Mouse (Mus musculus) frontal cortex, postnatal 25 days (tissue): ENCODE data around the gene Cmtm6.

Source experiments
- DNase-seq, 2 experiments: peaks; one replicate each; pipeline ENCODE4 v3.0.0; 2022; ENCODE audit warnings: low spot score in 2 of 2

Cmtm6 gene

DNA sequence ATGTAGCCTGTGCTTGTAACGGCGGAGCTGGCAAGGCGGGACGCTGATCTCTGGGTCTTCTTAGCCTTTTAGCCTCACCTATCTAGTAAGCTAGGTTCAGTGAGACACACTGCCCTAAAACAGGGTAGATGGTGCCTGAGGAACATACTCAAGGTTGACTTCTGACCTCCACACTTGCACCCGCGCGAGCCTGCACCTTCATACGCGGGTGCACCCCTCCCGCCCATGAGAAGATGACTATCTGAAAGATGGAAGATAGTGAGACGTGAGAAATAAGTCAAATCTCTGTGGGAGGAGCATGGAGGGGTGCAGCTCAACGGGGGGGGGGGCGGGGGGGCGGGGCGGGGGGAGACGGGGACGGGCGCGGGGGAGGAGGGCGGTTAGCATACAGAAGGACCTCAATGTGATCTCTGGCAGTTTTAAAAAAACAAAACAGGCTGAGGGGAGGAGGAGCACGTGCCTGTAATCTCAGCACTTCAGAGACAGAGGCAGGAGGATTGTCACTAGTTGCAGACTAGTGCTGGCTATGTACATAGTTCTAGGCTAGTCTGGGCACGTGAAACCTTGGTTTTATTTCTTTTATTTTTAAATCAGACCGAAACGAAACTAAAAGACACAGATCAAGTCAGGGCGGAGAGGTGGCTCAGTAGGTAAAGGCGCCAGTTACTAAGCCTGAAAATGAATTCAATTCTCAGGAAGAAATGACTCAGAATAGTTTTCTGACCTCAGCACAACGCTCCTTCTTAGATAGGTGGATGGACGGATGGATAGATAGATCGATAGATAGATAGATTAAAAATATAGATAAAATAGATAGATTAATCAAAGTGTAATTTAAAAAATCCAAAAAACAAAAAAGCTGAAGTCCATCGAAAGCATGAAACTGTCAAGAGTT is 758 bp upstream of the Cmtm6 start:
- no peak for DNase-seq

DNA sequence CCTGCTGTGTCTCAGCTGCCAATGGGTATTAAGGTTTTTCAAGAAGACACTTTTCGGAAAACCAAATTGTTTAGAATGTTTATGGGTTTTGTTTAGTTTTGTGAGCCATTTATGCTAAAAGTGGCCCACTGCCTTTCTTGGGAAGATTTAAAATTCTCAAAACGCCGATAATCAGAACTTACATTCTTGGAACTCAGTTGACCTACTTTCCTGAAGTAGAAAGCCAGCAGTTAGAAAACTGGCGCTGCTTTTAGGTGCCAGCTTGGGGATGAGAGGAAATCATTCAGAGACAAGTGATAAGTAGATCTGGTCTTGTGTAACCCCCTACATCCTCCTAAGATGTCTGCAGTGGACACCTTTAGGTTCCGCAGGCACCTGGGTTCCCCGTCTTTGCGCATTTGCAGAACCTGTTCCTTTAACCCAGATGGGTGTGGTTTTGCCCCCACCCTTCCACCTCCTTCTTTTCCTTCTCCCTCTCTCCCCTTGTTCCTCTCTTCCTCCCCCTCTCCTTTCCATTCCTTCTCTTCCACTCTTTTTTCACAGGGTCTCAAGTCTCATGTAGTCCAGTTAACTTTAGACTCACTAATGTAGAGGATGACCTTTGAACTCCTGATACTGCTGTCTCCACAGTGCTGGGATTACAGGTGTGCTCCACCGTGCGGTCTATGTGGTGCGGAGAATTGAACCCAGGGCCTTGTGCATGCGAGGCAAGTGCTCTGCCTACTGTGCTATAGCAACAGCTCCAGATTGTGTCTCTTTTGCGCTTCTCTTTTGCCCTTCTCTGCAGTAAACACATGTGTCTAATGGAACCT is 1.2 kb downstream of the Cmtm6 start:
- DNase-seq, result no peak

DNA sequence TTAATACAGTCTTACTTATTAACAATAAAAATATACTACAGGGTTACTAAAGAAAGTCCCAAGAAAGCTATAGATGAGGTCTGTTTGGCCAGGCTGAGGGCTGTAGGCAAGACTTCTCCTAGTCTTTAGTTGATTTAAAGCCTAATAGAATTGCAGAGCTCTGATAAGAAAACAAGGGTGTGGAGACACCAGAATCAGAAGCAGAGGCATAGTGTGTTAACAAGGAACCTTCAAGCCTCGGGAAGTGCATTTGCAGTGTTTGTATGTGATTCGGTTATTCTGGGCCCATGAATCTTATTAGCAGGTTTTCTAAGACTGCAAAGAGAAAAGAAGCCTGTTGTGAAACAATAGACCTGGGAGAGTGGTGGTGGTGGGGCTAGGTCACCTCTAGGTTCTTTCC is 2.3 kb downstream of the Cmtm6 start:
- DNase-seq, result no peak

DNA sequence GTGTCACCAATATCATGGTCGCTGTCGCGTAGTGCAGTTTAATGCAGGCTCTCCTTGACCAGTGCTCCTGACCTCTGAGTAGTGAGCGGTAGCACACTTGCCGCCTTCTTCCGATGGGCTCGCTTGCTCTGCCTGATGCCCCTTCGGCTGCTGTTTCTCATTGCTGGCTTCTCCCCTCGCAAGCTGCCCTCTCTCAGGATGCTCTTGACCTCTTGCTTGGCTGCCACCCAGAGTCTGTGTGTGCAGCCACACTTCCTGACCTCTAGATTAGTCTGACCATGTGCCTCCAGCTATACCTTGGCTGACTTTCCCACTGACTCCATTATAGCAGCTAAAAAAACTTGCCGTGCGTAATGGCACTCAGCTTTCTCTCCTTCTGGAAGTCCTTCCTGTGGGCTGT is 5.5 kb downstream of the Cmtm6 start:
- no peak for DNase-seq

DNA sequence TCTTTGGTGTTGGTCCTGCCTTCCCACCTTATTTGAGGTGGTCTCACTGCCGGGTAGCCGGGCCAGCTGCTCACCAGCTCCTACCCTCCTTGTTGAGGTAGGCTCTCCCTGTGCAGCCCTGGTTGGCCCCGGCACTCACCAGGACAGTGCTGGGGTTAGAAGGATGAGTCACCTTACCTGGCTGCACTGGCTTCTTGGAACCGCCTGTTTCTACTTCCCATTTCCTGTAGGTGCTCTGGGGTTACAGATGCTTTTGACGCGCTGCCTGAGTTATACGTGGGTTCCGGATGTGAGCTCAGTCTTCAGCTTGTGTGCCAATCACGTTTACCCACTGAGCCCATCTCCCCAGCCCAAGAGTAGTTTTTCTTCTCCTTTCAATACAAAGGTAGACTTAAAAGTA is 9.4 kb downstream of the Cmtm6 start:
- DNase-seq, result no peak

DNA sequence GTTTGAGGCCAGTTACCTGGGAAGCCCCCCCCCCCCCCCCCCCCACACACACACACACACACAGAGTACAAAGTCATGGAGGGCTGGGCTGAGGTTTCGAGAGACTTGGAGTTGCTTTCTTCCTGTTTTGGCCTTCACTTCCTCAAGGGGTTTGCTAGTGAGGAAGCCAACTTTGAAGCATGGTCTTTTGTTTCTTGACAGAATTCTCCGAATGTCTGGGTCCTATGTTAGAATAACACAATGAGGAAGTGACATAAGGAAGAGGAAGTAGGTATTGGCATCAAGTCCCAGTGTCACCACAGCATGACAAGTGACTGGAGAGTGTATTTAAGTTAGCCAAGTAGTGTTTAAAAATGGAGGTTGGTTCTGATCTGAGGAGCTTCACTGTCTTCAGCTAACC is 11.8 kb downstream of the Cmtm6 start:
- no peak for DNase-seq

DNA sequence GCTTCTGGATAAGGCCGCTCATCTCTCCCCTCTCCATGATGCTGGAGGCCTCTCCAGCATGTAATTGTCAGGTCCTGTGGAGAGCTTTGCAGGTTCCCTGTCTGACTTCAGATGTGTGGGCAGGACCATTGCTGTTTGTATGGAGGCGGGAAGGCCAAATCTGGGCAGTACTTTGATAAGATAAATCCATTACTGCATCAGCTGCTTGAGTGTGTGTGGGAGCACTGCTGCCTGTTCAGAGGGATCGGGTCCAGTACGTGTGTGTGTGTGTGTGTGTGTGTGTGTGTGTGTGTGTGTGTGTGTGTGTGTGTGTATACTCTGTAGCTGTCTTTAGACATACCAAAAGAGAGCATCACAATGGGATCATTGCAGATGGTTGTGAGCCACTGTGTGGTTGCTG is 14.2 kb downstream of the Cmtm6 start:
- DNase-seq, result no peak

DNA sequence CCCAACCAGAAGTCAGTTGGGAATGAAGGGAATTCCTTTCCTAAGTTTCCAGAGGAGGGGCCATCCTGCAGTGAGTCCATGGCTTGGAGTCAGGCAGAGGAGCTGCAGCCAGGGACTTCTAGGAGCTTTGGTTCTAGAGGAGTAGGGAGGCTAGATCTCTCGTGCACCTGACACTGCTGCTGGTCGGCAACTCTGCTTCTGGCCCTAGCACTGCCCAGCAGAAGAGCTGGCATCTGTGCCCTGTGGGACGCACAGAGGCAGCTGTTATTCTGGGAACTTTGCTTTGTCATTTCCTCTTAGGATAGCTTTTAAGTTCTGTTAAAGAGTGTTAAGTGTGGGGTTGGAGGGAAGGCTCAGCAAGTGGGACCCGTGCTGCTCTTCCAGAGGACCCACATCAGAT is 14.7 kb downstream of the Cmtm6 start:
- no peak for DNase-seq

DNA sequence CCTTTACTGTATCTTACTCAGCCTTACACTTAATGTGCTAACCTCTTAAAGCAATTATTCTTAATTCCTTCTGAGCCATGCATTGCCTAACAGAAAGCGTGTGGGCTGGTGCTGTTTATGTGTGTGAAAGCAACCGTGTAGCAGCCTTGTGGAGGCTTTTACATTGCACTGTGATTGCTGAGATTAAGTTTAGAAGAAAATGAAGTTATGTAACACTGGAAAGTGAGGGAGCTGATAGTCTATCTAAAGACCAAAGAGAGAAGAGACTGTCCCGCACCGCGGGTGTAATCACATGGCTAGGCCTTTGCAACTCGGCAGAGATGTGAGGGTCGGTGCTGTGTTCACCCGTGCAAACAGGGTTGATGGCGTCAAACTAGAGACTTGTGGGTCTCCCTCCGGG is 16.1 kb downstream of the Cmtm6 start:
- no peak for DNase-seq

DNA sequence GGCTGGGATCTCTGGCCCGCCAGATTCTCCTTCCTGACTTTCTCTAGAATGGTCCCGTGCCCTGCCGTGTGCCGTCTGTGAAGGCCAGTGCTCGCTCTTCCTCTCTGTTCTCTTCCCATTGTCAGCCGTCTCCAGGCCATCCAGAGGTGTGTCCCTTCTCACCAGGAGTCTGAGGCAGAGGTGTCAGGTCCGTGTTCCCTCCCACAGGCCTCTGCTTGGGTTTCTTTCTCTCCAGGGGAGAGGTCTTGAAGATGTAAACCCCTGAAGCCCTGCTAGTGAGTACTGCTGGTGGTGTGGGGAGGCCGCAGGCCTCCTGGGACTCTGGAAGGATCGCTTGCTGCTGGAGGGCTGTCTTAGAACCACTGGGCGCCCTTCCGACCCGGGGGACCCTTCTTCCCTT is 16.6 kb downstream of the Cmtm6 start:
- DNase-seq, result no peak

DNA sequence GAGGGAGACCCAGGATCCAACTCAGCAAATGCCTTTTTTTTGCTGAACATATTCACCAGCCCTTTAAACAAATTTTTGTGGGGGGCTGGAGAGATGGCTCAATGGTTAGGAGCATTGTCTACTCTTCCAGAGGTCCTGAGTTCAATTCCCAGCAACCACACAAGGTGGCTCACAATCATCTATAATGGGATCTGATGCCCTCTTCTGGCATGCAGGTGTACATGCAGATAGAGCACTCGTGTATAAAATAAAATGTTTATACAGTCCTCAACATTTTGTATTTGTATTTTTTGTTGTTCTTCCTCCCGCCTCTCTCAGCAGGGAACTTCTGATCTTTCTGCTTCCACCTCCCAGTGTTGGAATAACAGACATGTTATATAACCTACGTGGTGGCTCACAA is 20.7 kb downstream of the Cmtm6 start:
- DNase-seq, result no peak

DNA sequence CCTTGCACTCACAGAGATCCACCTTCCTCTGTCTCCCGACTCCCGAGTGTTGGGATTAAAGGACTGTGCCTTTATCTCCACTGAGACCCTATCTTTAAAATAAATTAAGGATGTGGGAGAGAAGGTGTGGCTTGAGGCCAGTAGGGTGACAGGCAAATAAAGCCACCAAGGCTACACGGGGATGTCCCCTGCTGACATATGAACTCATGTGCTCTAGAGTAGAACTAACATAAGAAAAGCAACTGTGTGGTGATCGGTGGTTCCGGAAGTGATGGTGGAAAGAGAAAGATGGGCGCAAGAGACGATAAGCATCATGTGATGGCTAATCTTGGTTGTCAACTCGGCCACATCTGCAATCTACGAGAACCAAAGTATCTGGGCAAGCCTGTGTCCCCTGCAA is 21.4 kb downstream of the Cmtm6 start:
- DNase-seq, result no peak

DNA sequence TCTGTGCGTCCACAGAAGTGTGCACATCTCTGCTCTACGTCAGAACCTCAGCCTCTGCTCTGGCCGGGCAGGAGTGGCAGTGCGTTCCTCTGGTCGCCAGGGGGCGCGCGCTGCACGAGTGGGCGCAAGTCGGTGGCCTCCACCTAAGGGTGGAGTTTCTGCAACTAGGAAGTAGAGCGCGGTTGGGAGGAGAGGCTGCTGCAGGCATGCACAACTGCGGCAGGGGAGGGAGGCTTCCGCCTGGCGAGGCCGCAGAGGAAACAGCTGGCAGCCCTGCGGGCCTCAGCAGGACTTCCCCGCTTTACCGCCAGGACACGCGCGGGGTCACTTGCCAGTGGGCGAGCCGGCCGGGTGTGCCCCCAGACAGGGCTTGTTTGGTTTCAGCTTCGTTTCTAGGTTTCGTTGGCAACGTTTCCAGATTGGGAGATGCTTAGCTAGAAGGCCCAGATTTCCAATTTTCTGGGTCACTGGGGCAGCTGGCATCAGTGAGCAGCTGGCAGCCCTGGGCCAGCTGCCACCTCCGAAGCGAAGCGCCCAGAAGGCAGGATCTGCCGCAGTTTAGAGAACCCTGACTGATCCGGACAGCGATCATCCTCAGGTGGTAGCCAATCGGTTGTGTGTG is 22.1 kb downstream of the Cmtm6 start:
- DNase-seq, result peak; percentile 90 to 91

DNA sequence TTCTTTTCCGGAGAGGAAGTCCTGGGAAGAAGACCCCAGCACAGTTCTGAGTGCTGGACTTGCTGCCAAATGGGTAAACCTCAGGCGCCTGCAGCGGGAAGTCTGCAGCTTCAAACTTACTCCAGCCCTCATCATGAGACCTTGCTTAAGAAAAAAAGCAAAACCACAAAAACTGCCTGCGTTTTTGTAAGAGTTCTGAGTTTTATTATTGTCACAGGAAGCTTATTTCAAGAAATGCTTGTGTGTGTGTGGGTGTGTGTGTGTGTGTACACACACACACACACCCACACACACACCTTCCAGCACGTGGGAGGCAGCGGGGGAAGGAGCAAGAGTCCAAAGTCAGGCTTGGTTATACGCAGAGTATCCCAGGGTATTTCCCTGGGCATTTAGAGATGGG is 27.4 kb downstream of the Cmtm6 start:
- DNase-seq, result no peak

DNA sequence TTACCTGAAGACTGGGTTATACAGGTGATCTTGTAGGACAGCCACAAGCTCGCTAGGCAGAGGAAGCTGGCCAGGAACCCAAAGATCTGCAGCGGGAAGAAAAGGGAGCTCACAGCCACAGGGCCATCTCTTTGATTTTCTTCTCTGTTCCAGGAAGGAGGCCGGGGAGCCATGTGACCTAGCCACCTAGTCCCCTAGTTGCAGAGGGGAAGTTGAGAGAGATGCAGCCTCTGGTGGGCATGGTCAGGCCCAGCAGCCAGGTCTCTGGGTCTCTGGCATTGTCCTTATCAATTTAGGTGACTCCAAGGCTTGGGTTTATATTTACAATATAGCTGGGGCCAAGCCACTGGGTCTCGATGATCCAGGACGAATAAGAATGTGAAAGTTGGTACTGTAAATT is 27.9 kb downstream of the Cmtm6 start:
- no peak for DNase-seq

DNA sequence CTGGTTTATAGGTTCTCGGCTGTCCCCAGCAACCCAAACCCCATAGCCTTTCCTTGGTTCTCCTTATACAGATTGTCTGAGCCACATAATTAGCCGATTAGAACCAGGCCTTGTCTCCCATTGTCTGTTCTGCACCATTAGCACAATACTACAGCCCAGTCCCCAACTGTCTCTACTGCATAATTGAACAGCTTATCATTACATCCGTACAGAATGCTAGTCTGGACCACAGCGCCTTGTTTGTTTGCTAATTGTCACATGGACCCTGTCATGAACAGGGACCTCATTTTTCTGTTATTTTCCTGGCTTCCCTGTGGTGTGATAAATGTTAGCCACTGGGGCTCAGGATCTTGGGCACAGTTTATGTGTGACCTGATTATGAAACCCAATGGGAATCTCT is 29.0 kb downstream of the Cmtm6 start:
- no peak for DNase-seq

DNA sequence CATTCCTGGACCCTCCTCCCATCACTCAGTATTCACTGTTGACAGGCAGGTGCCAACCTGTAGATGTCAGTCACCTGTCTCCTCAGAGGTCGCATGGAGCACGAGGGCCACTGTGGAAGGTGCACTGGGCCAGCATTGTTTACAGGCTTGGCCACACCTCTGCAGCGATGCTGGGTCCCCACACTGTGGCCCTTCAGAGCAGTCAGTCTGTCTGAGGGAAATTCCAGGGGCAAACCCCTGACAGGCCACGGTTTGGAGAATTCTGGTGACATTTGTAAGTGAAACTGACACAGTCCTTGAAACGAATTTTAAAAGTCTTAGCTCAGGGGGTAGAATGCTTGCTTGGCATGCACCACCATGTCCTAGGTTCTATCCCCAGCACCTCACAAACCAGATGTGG is 29.4 kb downstream of the Cmtm6 start:
- DNase-seq, result no peak

DNA sequence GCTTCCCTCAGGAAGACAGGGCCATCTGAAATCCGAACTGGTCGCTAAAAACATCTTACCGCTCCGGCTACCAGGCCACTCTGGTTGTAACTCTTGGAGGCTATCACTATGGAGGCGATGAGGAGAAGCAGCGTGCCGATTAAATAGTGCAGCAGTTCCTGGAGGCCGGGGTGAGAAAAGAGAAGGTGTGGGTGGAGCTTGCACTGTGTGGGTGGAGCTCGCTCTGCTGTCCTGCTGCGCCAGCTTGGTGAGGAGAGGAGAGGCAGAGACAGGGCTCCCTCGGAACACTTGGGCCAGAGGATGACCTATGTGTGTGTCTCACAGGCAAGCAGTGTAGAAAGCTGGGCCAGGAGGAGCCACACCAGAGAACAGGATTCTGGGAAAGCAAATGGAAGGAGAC is 30.9 kb downstream of the Cmtm6 start:
- DNase-seq, result no peak

DNA sequence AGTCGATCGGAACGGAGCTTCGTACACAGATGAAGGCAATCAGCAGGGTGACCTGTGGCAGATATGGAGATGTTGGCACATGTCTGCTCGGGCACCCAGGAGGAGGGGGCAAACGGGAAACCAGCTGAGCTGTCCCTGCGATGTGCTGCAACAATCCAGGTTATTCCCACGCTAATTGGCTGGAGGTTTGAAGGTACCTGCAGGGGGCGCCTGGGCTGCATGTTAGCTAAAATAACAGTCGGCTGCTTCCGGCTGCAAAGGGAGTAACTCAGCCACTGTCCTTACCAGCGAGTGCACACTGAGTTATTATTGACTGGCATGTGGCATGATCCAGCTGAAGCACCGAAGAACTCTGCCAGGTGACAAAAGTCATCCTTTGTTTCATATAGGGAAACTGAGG is 32.4 kb downstream of the Cmtm6 start:
- DNase-seq, result no peak

DNA sequence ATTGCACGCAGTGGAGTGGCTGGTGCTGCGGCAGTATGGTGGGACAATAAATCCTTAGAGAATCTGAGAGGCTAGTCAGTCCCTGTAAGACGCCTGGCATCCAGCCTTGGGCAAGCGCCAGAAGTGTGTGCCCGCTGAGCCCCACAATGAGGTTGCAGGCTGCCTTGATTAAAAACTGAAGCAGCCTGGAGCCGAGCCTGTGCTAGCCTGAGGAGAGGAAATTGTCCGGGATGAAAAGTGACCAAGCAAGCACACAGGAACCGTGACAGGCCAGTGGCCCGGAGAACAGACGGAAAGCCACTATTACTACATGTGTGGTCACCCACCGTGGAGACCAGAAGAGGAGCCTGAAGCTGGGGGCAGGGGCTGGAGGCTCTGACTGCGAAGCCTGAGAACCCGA is 36.1 kb downstream of the Cmtm6 start:
- peak in 1 of 2 experiments; percentile 26 for DNase-seq

DNA sequence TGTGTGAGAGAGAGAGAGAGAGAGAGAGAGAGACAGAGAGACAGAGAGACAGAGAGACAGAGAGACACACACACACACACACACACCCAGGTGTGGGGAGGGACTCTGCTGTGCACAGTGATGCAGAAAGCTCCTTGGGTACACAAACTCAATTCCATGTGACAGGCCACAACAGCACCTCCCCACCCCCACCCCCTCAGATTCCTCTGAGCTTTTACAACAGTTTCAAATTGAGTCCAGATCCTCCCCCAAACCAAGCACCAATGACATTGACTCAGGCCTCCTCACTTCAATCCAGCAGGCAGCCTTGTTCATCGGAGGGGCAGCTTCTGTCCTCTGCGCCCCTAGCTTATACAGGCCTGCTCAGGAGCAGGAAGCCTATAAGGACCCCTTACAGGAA is 36.6 kb downstream of the Cmtm6 start:
- no peak for DNase-seq

DNA sequence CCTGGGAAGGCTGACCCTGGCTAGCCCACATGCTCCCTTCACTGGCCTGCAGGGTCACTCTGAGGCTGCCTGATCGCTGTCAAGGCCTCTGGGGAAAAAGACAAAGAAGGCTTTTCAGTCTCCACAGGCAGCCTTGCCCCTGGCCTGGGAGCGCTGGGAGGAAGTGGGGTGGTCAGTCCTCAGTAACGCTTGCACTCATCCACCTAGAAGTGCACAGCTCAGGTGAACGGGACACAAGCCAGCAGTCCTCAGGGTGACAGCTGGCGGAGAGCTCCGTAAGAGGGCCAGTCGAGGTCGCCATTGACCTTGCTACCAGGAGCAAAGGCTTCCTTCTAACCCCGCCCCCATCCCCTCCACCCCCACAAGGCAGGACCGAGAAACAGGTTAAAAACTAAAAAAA is 37.1 kb downstream of the Cmtm6 start:
- no peak for DNase-seq

DNA sequence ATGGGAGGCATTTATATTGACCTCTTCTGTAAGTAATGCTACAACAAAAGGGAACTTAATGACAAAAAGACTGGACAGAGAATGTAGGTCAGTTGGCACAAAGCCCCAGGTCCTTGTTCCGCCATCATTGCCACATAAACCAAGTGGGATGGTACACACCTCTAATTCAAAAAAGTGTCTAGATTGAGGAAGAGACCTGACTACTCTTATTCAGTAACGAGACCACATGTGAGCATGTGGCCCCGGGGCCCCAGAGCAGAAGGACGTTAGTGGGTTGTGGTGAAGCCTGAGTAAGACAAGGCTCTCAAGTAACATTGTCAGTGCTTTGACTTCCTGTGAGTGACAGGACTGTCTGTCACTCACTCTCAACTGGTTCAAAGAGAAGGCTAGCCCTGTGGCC is 39.3 kb downstream of the Cmtm6 start:
- DNase-seq, result no peak
